8 mouse cellular contexts compared by ENCODE assay signal in the genomic region with DNA sequence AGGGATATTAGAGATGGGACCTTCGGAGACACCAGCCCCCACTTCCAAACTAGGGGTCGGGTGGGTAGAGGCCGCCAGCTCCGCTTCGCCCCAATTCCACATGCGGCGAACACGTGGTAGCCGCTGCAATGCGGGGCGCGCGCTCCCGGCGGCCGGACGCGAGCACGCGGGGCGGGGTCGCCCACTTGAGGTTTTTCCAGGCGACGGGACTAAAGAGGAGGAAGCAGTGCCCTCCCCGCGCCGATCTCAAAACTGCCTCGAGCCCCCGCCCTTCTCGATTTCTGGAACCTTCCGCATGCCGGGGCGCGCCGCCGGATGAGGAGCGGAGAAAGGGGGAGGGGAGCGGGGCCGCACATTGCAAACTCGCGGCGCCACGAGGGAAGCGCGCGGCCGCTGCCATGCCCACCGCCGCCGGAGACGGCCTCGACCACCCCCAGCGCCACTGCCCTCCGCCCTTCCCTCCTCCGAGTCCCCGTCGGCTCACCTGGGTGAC. TPM values are rescaled to one million over a fixed set of nuclear protein-coding genes. Genes with fewer than 3 reads are reported as not detected.
DNase-seq lines count a peak whose midpoint lies in the region; ATAC-seq and TF ChIP-seq lines count a peak whose summit lies in the region.

No protein-coding gene starts in this region.

- TF ChIP-seq CTCF in intestine, postnatal 0 days (IDR thresholded peaks at IDR 0.05; ENCODE audit: low read depth): 0 out of 2 replicates have a peak, but pooled peaks have one; percentile 12

- peak overlapping the region; percentile 95 for H3K4me3 ChIP-seq in intestine, postnatal 0 days (ENCODE audit: low read depth, low read length)
- H3K4me3 ChIP-seq in midbrain, embryonic 12.5 days: peak overlapping the region; percentile 95

- peaks cover 27% of the 10 kb centered on the region for H3K36me3 ChIP-seq in intestine, postnatal 0 days (ENCODE audit: control insufficient read depth, insufficient read depth)
- H3K36me3 ChIP-seq in midbrain, embryonic 12.5 days: peaks cover 35% of the 10 kb centered on the region

- peak overlapping the region; percentile 85 for H3K4me2 ChIP-seq in intestine, postnatal 0 days (replicated peaks; ENCODE audit: low read depth)
- H3K4me2 ChIP-seq in midbrain, embryonic 12.5 days (replicated peaks): peak overlapping the region; percentile 79

- peak overlapping the region; percentile 96 for H3K9ac ChIP-seq in intestine, postnatal 0 days (ENCODE audit: low read depth, low read length)
- peak overlapping the region; percentile 99 for H3K9ac ChIP-seq in midbrain, embryonic 12.5 days (replicated peaks)

- H3K27me3 ChIP-seq in intestine, postnatal 0 days (replicated peaks; ENCODE audit: control insufficient read depth, insufficient read depth, low read length): no peaks in the 10 kb centered on the region
- no peaks in the 10 kb centered on the region for H3K27me3 ChIP-seq in midbrain, embryonic 12.5 days

- peak; percentile 83 to 87 for DNase-seq in adrenal gland, adult 18-20 months (ENCODE audit: low spot score in 2 of 2)
- DNase-seq in embryo, embryonic 11 days: peak; percentile 88
- DNase-seq in gastrocnemius, postnatal 25 days: peak; percentile 91
- peak; percentile 92 for DNase-seq in left cerebral cortex, postnatal 4 days
- DNase-seq in skeletal muscle tissue, adult 2 months (ENCODE audit: low read depth, low spot score): peak; percentile 92

- H3K4me1 ChIP-seq in intestine, postnatal 0 days (replicated peaks; ENCODE audit: control insufficient read depth, insufficient read depth, low read length): 0 out of 2 replicates have a peak, but pooled peaks cover 2% of the 10 kb centered on the region
- H3K4me1 ChIP-seq in midbrain, embryonic 12.5 days: peaks cover 33% of the 10 kb centered on the region

- peak overlapping the region; percentile 99 for H3K27ac ChIP-seq in intestine, postnatal 0 days (ENCODE audit: low read depth, low read length)
- peak overlapping the region; percentile 98 for H3K27ac ChIP-seq in midbrain, embryonic 12.5 days (replicated peaks)

- WGBS in intestine, postnatal 0 days: under 1% methylated on average over 56 of the region's 57 CpGs
- WGBS in midbrain, embryonic 12.5 days: under 1% methylated on average over 53 of the region's 57 CpGs

- no peaks in the 10 kb centered on the region for H3K9me3 ChIP-seq in intestine, postnatal 0 days (ENCODE audit: control insufficient read depth)
- H3K9me3 ChIP-seq in midbrain, embryonic 12.5 days: no peaks in the 10 kb centered on the region

- intact Hi-C loops in left cerebral cortex, postnatal 4 days (cut with DNase I): loop anchor here (5.0 kb wide), 1 partner anchor 78 kb away; no protein-coding TSS in a partner anchor

- ATAC-seq in intestine, postnatal 0 days: peak; percentile 74
- peak; percentile 8 for ATAC-seq in midbrain, embryonic 12.5 days (ENCODE audit: low FRiP score, low read depth)
- ATAC-seq in granulocyte monocyte progenitor cell, adult 5-6 weeks (replicated peaks; ENCODE audit: poor library complexity, severe bottlenecking): no peak

RNA-seq across cellular contexts. Expression of a gene that starts 0.5 kb away (rescaled TPM):
- 100 to 1,000 TPM; 291 to 320 TPM for total RNA-seq in adrenal gland, adult 18-20 months (2021)
- 100 to 1,000 TPM; 113 to 118 TPM for total RNA-seq in gastrocnemius, postnatal 25 days (2021)
- polyA plus RNA-seq in intestine, postnatal 0 days (2015; fragmentation: Nextera tagmentation; extraction: Ambion mirVana): 120 and 128 TPM in 2 replicates
- total RNA-seq in left cerebral cortex, postnatal 4 days (2021): 100 to 1,000 TPM; 184 to 193 TPM
- polyA plus RNA-seq in midbrain, embryonic 12.5 days (2016; fragmentation: Nextera tagmentation; extraction: Ambion mirVana): 422 and 441 TPM in 2 replicates
- 387 and 444 TPM in 2 replicates for total RNA-seq in granulocyte monocyte progenitor cell, adult 5-6 weeks (2014; fragmentation: Nextera tagmentation)
- 211 and 247 TPM in 2 replicates for total RNA-seq in granulocyte monocyte progenitor cell, adult 5-6 weeks (2017)

RNA-seq across cellular contexts. Expression of a gene that starts 24.8 kb away (rescaled TPM):
- total RNA-seq in adrenal gland, adult 18-20 months (2021): 10 to 100 TPM; 48.6 to 59.5 TPM
- total RNA-seq in gastrocnemius, postnatal 25 days (2021): 10 to 100 TPM; 12.3 to 16.4 TPM
- 6.2 and 6.8 TPM in 2 replicates for polyA plus RNA-seq in intestine, postnatal 0 days (2015; fragmentation: Nextera tagmentation; extraction: Ambion mirVana)
- total RNA-seq in left cerebral cortex, postnatal 4 days (2021): 10 to 100 TPM; 18.6 to 21.1 TPM
- polyA plus RNA-seq in midbrain, embryonic 12.5 days (2016; fragmentation: Nextera tagmentation; extraction: Ambion mirVana): 20.6 and 24.3 TPM in 2 replicates
- 7.9 and 8.8 TPM in 2 replicates for total RNA-seq in granulocyte monocyte progenitor cell, adult 5-6 weeks (2014; fragmentation: Nextera tagmentation)
- total RNA-seq in granulocyte monocyte progenitor cell, adult 5-6 weeks (2017): 9.6 and 19.7 TPM in 2 replicates

RNA-seq across cellular contexts. Expression of a gene that starts 48.4 kb away (rescaled TPM):
- total RNA-seq in adrenal gland, adult 18-20 months (2021): 100 to 1,000 TPM; 111 to 140 TPM
- 10 to 100 TPM; 44.2 to 49.7 TPM for total RNA-seq in gastrocnemius, postnatal 25 days (2021)
- polyA plus RNA-seq in intestine, postnatal 0 days (2015; fragmentation: Nextera tagmentation; extraction: Ambion mirVana): 450 and 453 TPM in 2 replicates
- total RNA-seq in left cerebral cortex, postnatal 4 days (2021): 1 to 10 TPM; 7.2 to 7.3 TPM
- 25.9 and 33.6 TPM in 2 replicates for polyA plus RNA-seq in midbrain, embryonic 12.5 days (2016; fragmentation: Nextera tagmentation; extraction: Ambion mirVana)
- 239 and 250 TPM in 2 replicates for total RNA-seq in granulocyte monocyte progenitor cell, adult 5-6 weeks (2014; fragmentation: Nextera tagmentation)
- 347 and 437 TPM in 2 replicates for total RNA-seq in granulocyte monocyte progenitor cell, adult 5-6 weeks (2017)

RNA-seq across cellular contexts. Expression of a gene that starts 58.6 kb away (rescaled TPM):
- 10 to 100 TPM; 22.9 to 25.5 TPM for total RNA-seq in adrenal gland, adult 18-20 months (2021)
- 10 to 100 TPM; 97.2 to 99.9 TPM for total RNA-seq in gastrocnemius, postnatal 25 days (2021)
- 14.9 and 16.6 TPM in 2 replicates for polyA plus RNA-seq in intestine, postnatal 0 days (2015; fragmentation: Nextera tagmentation; extraction: Ambion mirVana)
- total RNA-seq in left cerebral cortex, postnatal 4 days (2021): 1 to 10 TPM; 5.9 to 8.4 TPM
- polyA plus RNA-seq in midbrain, embryonic 12.5 days (2016; fragmentation: Nextera tagmentation; extraction: Ambion mirVana): 10.2 and 12.7 TPM in 2 replicates
- total RNA-seq in granulocyte monocyte progenitor cell, adult 5-6 weeks (2014; fragmentation: Nextera tagmentation): 12.4 and 43.7 TPM in 2 replicates
- 8.6 and 16.5 TPM in 2 replicates for total RNA-seq in granulocyte monocyte progenitor cell, adult 5-6 weeks (2017)

Comparison
In these comparisons a context has a peak if more than half of its experiments do, and no peak if none do; other contexts are left out.
1. RNA of a gene that starts 48.4 kb away (total RNA-seq): 239 to 437 TPM in granulocyte monocyte progenitor cell, adult 5-6 weeks, 111 to 140 TPM in adrenal gland, adult 18-20 months and 44.2 to 49.7 TPM in gastrocnemius, postnatal 25 days; 7.2 to 7.3 TPM in left cerebral cortex, postnatal 4 days; every median in the first group is over 4 times any median in the second.
2. Peak in every context shown above with its lines, with median percentiles within 50 percentile points of each other: DNase-seq.